Mouse (Mus musculus): ENCODE measurements around the gene Tubg2. TPM values are rescaled to one million over a fixed set of nuclear protein-coding genes. Genes with fewer than 3 reads are reported as not detected.

Tubg2 gene
- polyA plus RNA-seq (2014; fragmentation: Illumina TruSeq; extraction: RNeasy Lipid Tissue Mini Kit (QIAGEN cat#74804); ENCODE audit: low read depth, low replicate concordance): not detected

GRCm38 (mm10) chr11:101155728-101156371 is at the start of gene Tubg2:
Tubg2 (plus strand) TSS chr11:101155907.

GRCm38 (mm10) chr11:101119761-101120544 is 35.8 kb upstream of the Tubg2 start, which contains the start of the genes Retreg3 and Tubg1:
Retreg3 (minus strand) TSS chr11:101119893.
Tubg1 (plus strand) TSS chr11:101119938.

GRCm38 (mm10) chr11:101170354-101170810 is 14.7 kb downstream of the Tubg2 start, which contains the start of gene Cntnap1:
Cntnap1 (plus strand) TSS chr11:101170523.

GRCm38 (mm10) chr11:101170811-101171610 is 15.3 kb downstream of the Tubg2 start, which contains the start of gene Plekhh3:
Plekhh3 (minus strand) TSS chr11:101171351.

GRCm38 (mm10) chr11:101174851-101175628 is 19.3 kb downstream of the Tubg2 start, which contains the start of gene Ccr10:
Ccr10 (minus strand) TSS chr11:101175443.

Other genes starting within 250 kb of the Tubg2 start
- 25.1 TPM for gene Stat3, start 216.4 kb upstream of the Tubg2 start, polyA plus RNA-seq (2014; fragmentation: Illumina TruSeq; extraction: RNeasy Lipid Tissue Mini Kit (QIAGEN cat#74804); ENCODE audit: low read depth, low replicate concordance)
- gene Cavin1, start 185.0 kb upstream of the Tubg2 start, polyA plus RNA-seq (2014; fragmentation: Illumina TruSeq; extraction: RNeasy Lipid Tissue Mini Kit (QIAGEN cat#74804); ENCODE audit: low read depth, low replicate concordance): 3.3 TPM
- 23.9 TPM for gene Atp6v0a1, start 146.5 kb upstream of the Tubg2 start, polyA plus RNA-seq (2014; fragmentation: Illumina TruSeq; extraction: RNeasy Lipid Tissue Mini Kit (QIAGEN cat#74804); ENCODE audit: low read depth, low replicate concordance)
- gene Naglu, start 85.9 kb upstream of the Tubg2 start, polyA plus RNA-seq (2014; fragmentation: Illumina TruSeq; extraction: RNeasy Lipid Tissue Mini Kit (QIAGEN cat#74804); ENCODE audit: low read depth, low replicate concordance): 1.4 TPM
- not detected for gene Hsd17b1, start 77.5 kb upstream of the Tubg2 start, polyA plus RNA-seq (2014; fragmentation: Illumina TruSeq; extraction: RNeasy Lipid Tissue Mini Kit (QIAGEN cat#74804); ENCODE audit: low read depth, low replicate concordance)
- gene Coasy, start 73.3 kb upstream of the Tubg2 start, polyA plus RNA-seq (2014; fragmentation: Illumina TruSeq; extraction: RNeasy Lipid Tissue Mini Kit (QIAGEN cat#74804); ENCODE audit: low read depth, low replicate concordance): 11.6 TPM
- 40.8 TPM for gene Mlx, start 68.6 kb upstream of the Tubg2 start, polyA plus RNA-seq (2014; fragmentation: Illumina TruSeq; extraction: RNeasy Lipid Tissue Mini Kit (QIAGEN cat#74804); ENCODE audit: low read depth, low replicate concordance)
- not detected for gene Psmc3ip, start 60.5 kb upstream of the Tubg2 start, polyA plus RNA-seq (2014; fragmentation: Illumina TruSeq; extraction: RNeasy Lipid Tissue Mini Kit (QIAGEN cat#74804); ENCODE audit: low read depth, low replicate concordance)
- 43.4 TPM for gene Retreg3, start 36.0 kb upstream of the Tubg2 start, polyA plus RNA-seq (2014; fragmentation: Illumina TruSeq; extraction: RNeasy Lipid Tissue Mini Kit (QIAGEN cat#74804); ENCODE audit: low read depth, low replicate concordance)
- 1.6 TPM for gene Tubg1, start 36.0 kb upstream of the Tubg2 start, polyA plus RNA-seq (2014; fragmentation: Illumina TruSeq; extraction: RNeasy Lipid Tissue Mini Kit (QIAGEN cat#74804); ENCODE audit: low read depth, low replicate concordance)
- 0.08 TPM for gene Cntnap1, start 14.6 kb downstream of the Tubg2 start, polyA plus RNA-seq (2014; fragmentation: Illumina TruSeq; extraction: RNeasy Lipid Tissue Mini Kit (QIAGEN cat#74804); ENCODE audit: low read depth, low replicate concordance)
- gene Plekhh3, start 15.4 kb downstream of the Tubg2 start, polyA plus RNA-seq (2014; fragmentation: Illumina TruSeq; extraction: RNeasy Lipid Tissue Mini Kit (QIAGEN cat#74804); ENCODE audit: low read depth, low replicate concordance): not detected
- gene Ccr10, start 19.5 kb downstream of the Tubg2 start, polyA plus RNA-seq (2014; fragmentation: Illumina TruSeq; extraction: RNeasy Lipid Tissue Mini Kit (QIAGEN cat#74804); ENCODE audit: low read depth, low replicate concordance): not detected
- 6.2 TPM for gene Ezh1, start 70.6 kb downstream of the Tubg2 start, polyA plus RNA-seq (2014; fragmentation: Illumina TruSeq; extraction: RNeasy Lipid Tissue Mini Kit (QIAGEN cat#74804); ENCODE audit: low read depth, low replicate concordance)
- 4.4 TPM for gene Ramp2, start 90.1 kb downstream of the Tubg2 start, polyA plus RNA-seq (2014; fragmentation: Illumina TruSeq; extraction: RNeasy Lipid Tissue Mini Kit (QIAGEN cat#74804); ENCODE audit: low read depth, low replicate concordance)
- gene Vps25, start 97.8 kb downstream of the Tubg2 start, polyA plus RNA-seq (2014; fragmentation: Illumina TruSeq; extraction: RNeasy Lipid Tissue Mini Kit (QIAGEN cat#74804); ENCODE audit: low read depth, low replicate concordance): 82.1 TPM
- not detected for gene Wnk4, start 104.7 kb downstream of the Tubg2 start, polyA plus RNA-seq (2014; fragmentation: Illumina TruSeq; extraction: RNeasy Lipid Tissue Mini Kit (QIAGEN cat#74804); ENCODE audit: low read depth, low replicate concordance)
- gene Cntd1, start 123.1 kb downstream of the Tubg2 start, polyA plus RNA-seq (2014; fragmentation: Illumina TruSeq; extraction: RNeasy Lipid Tissue Mini Kit (QIAGEN cat#74804); ENCODE audit: low read depth, low replicate concordance): not detected
- gene Coa3, start 123.2 kb downstream of the Tubg2 start, polyA plus RNA-seq (2014; fragmentation: Illumina TruSeq; extraction: RNeasy Lipid Tissue Mini Kit (QIAGEN cat#74804); ENCODE audit: low read depth, low replicate concordance): 11.5 TPM
- 49.8 TPM for gene Becn1, start 146.4 kb downstream of the Tubg2 start, polyA plus RNA-seq (2014; fragmentation: Illumina TruSeq; extraction: RNeasy Lipid Tissue Mini Kit (QIAGEN cat#74804); ENCODE audit: low read depth, low replicate concordance)
- 96.3 TPM for gene Psme3, start 160.3 kb downstream of the Tubg2 start, polyA plus RNA-seq (2014; fragmentation: Illumina TruSeq; extraction: RNeasy Lipid Tissue Mini Kit (QIAGEN cat#74804); ENCODE audit: low read depth, low replicate concordance)
- gene Aoc2, start 169.2 kb downstream of the Tubg2 start, polyA plus RNA-seq (2014; fragmentation: Illumina TruSeq; extraction: RNeasy Lipid Tissue Mini Kit (QIAGEN cat#74804); ENCODE audit: low read depth, low replicate concordance): not detected
- 0.16 TPM for gene Aoc3, start 174.7 kb downstream of the Tubg2 start, polyA plus RNA-seq (2014; fragmentation: Illumina TruSeq; extraction: RNeasy Lipid Tissue Mini Kit (QIAGEN cat#74804); ENCODE audit: low read depth, low replicate concordance)
- gene G6pc, start 211.7 kb downstream of the Tubg2 start, polyA plus RNA-seq (2014; fragmentation: Illumina TruSeq; extraction: RNeasy Lipid Tissue Mini Kit (QIAGEN cat#74804); ENCODE audit: low read depth, low replicate concordance): 315 TPM

Data from liver, adult 10 weeks (tissue).